Comparison of ENCODE assay signal across 13 mouse cellular contexts in genomic region chr9:83253789-83254188, GRCm38 (mm10).
"Had no signal": no experiment of that assay in that cellular context is flagged by ENCODE, and none has a peak within 500 bp of the region (broad histone marks: within the 10 kb centered on the region; RNA-seq: fewer than 3 reads in every experiment).

No protein-coding gene starts in this region.

- H3K4me3 ChIP-seq: hindbrain, embryonic 15.5 days; limb, embryonic 13.5 days; midbrain, embryonic 13.5 days; myocyte; neural tube, embryonic 15.5 days had no signal

- H3K4me2 ChIP-seq: hindbrain, embryonic 15.5 days; limb, embryonic 13.5 days; midbrain, embryonic 13.5 days; neural tube, embryonic 15.5 days had no signal

- DNase-seq: left cerebral cortex, postnatal 4 days; lung, adult 2 months; lung, postnatal 36 days; right cerebral cortex, adult 18-20 months; right cerebral cortex, postnatal 25 days; thymus, postnatal 36 days had no signal

- H3K9ac ChIP-seq: hindbrain, embryonic 15.5 days; limb, embryonic 13.5 days; midbrain, embryonic 13.5 days; neural tube, embryonic 15.5 days had no signal

- H3K36me3 ChIP-seq: hindbrain, embryonic 15.5 days; limb, embryonic 13.5 days; midbrain, embryonic 13.5 days; neural tube, embryonic 15.5 days had no signal

- ATAC-seq: intestine, embryonic 16.5 days; lung, postnatal 0 days; midbrain, embryonic 13.5 days had no signal

- H3K27ac ChIP-seq: hindbrain, embryonic 15.5 days; limb, embryonic 13.5 days; midbrain, embryonic 13.5 days; neural tube, embryonic 15.5 days had no signal

- H3K4me1 ChIP-seq: hindbrain, embryonic 15.5 days; limb, embryonic 13.5 days; midbrain, embryonic 13.5 days; neural tube, embryonic 15.5 days had no signal

- H3K9me3 ChIP-seq: hindbrain, embryonic 15.5 days; limb, embryonic 13.5 days; midbrain, embryonic 13.5 days; neural tube, embryonic 15.5 days had no signal

- H3K27me3 ChIP-seq: hindbrain, embryonic 15.5 days; limb, embryonic 13.5 days; midbrain, embryonic 13.5 days; neural tube, embryonic 15.5 days had no signal
